Mouse (Mus musculus) thymus, postnatal 25 days (tissue): ENCODE measurements around the gene Try10.
"Not testable (repeated sequence)": the region's sequence is repeated elsewhere in the genome, so short reads cannot be mapped to it uniquely, and the experiment has no call there.

ENCODE experiments used
- DNase-seq: peaks from one replicate; pipeline ENCODE4 v3.0.0; 2022

Gene Try10

GRCm38 (mm10) chr6:41353932-41354331 lies at the start of gene Try10:
Gene Try10, plus strand, starts transcription at chr6:41354105.
- no peak for DNase-seq

DNA sequence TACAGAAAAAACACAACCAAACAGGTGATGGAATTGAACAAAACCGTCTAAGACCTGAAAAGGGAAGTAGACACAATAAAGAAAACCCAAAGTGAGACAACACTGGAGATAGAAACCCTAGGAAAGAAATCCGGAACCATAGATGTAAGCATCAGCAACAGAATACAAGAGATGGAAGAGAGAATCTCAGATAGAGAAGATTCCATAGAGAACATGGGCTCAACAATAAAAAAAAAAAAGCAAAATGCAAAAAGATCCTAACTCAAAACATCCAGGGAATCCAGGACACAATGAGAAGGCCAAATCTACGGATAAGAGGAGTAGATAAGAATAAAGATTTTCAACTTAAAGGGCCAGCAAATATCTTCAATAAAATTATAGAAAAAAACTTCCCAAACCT lies 37.2 kb upstream of the Try10 start, which contains the start of gene Try5:
Gene Try5, minus strand, starts transcription at position 101 of the 400 bp plus-strand sequence.
- not testable (repeated sequence) for DNase-seq

GRCm38 (mm10) chr6:41373772-41374171 lies 19.9 kb downstream of the Try10 start:
- DNase-seq: not testable (repeated sequence)

DNA sequence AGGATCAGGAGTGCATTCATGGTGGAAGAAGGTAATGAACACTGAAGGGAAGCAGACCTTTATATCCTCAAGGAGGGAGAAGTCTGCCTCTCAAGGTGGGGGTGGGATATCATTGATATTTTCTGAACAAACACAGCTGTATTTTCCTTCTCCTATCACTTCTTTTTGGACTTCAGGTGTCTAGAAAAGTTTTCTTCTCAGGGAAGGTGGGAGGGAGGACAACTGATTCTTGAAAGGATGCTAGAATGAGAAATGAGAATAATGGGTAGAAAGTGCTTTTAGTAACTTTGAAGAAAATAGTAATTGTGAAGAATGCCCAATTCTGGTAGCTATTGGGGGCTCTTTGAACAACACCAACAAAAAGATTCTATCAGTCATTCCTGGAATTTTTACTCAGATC lies 23.7 kb downstream of the Try10 start, which contains the start of gene Prss3:
Gene Prss3, minus strand, starts transcription at position 101 of the 400 bp plus-strand sequence.
- DNase-seq: not testable (repeated sequence)

DNA sequence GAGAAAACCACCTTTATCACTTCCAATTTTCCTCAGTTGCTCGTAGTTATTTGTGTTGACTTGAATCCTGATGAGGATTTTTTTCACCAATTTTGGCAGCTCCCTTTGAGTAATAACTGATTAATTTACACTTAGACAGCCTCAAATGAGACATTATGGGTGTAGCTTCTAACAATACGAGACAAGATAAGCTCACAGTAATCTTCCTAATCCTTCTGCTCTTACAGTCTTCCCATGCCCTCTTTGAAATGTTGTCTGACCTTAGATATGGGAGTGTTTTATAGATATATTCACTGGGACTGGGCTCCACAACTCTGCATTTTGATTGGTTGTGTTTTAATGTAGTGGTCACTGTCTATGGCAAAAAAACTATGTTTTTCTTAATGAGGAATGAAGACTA lies 32.9 kb downstream of the Try10 start:
- no peak for DNase-seq

DNA sequence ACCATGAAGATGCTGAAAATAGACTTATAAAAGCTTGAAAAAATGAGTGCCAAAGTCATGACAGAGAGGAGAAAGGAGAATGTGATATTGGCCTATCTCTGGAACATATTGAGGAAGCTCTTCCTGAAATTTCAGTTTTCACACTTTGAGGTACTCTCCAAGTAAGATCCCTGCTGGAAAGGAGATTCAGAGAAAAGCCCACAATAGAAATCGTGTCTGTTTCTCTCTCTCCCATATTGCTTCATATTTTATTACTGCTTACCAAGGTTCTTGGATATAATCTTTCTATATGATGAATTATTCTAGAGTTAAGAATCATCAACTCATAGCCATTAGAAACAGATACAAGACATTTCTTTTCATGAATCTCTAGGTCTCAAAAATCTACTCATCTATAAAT lies 37.7 kb downstream of the Try10 start:
- not testable (repeated sequence) for DNase-seq

DNA sequence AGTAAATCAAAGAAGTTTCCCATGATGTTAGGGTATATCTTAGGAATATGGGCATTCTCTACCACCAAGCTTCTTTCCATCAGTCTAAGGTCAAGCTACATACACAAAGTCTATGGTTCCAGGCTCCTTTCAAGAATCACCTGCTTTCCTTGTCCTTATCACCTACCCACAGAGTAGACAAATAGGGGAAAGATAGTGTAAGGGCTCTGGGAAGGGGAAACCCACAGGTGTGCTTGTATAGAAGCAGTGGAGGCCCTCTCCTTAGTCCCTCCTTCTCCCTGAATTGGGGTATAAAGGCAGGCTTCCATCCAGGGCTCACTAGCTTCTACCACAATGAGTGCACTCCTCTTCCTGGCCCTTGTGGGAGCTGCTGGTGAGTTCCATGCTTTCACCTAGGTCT lies 38.2 kb downstream of the Try10 start, which contains the start of gene Gm5771:
Gene Gm5771, plus strand, starts transcription at position 301 of the 400 bp plus-strand sequence.
- DNase-seq: not testable (repeated sequence)
